Mouse (Mus musculus) embryonic facial prominence, embryonic 15.5 days (tissue): ENCODE results near the gene Emc6. TPM values are rescaled to one million over a fixed set of nuclear protein-coding genes. Genes with fewer than 3 reads are reported as not detected.

Source experiments
- ATAC-seq: fragments of 200-750 bp; cut with Nextera tagmentation; 2 replicates; pipeline ENCODE4 v1.8.0; 2017; ENCODE audit warnings: low read depth, moderate TSS enrichment; ENCODE audit not compliant: insufficient number of reproducible peaks, low FRiP score, low TSS enrichment
- H3K27ac ChIP-seq: fragments of 300-500 bp; sonication (generic); replicated peaks from 2 replicates; pipeline ENCODE4 v1.5.1; 2015; ENCODE audit warnings: mild to moderate bottlenecking, inconsistent platforms
- H3K27me3 ChIP-seq: fragments of 300-500 bp; sonication (generic); 2 replicates; pipeline ENCODE4 v1.6.1; 2015; ENCODE audit warnings: inconsistent platforms
- H3K36me3 ChIP-seq: fragments of 300-500 bp; sonication (generic); 2 replicates; pipeline ENCODE4 v1.6.1; 2015; ENCODE audit warnings: mild to moderate bottlenecking, inconsistent platforms
- H3K4me1 ChIP-seq: fragments of 300-500 bp; sonication (generic); 2 replicates; pipeline ENCODE4 v1.6.1; 2015; ENCODE audit warnings: inconsistent platforms
- H3K4me2 ChIP-seq: fragments of 300-500 bp; sonication (generic); replicated peaks from 2 replicates; pipeline ENCODE4 v1.6.1; 2015; ENCODE audit warnings: mild to moderate bottlenecking, inconsistent platforms
- H3K4me3 ChIP-seq: fragments of 300-500 bp; sonication (generic); replicated peaks from 2 replicates; pipeline ENCODE4 v1.5.1; 2015; ENCODE audit warnings: mild to moderate bottlenecking, inconsistent platforms
- H3K9ac ChIP-seq: fragments of 300-500 bp; sonication (generic); 2 replicates; pipeline ENCODE4 v1.6.1; 2015; ENCODE audit warnings: inconsistent platforms
- H3K9me3 ChIP-seq: fragments of 300-500 bp; sonication (generic); replicated peaks from 2 replicates; pipeline ENCODE4 v1.6.1; 2016; ENCODE audit warnings: inconsistent platforms
- WGBS: fragments of 180-500 bp; shearing (Covaris S2); methylation state at CpG from one replicate; pipeline ENCODE4 v1.1.7; 2015; 5-methylcytosine and 5-hydroxymethylcytosine counted together
- polyA plus RNA-seq: library from polyadenylated mRNA; unstranded; fragments of >200 nt; fragmentation: Nextera tagmentation; extraction: Ambion mirVana; gene quantifications from 2 replicates; pipeline ENCODE4 v1.2.1, GENCODE M21; 2015

Gene Emc6
- 91.9 and 100 TPM in 2 replicates for polyA plus RNA-seq

GRCm38 (mm10) chr11:73176608-73177508 is at the start of gene Emc6, which contains the start of gene Tax1bp3:
Gene Emc6 (minus strand): TSS chr11:73177037.
Gene Tax1bp3 (plus strand): TSS chr11:73177083.
- WGBS, result under 1% methylated on average over 80 of the region's 81 CpGs
- ATAC-seq, result peak; percentile 97
- peaks cover 10% of the 10 kb centered on the region for H3K36me3 ChIP-seq

GRCm38 (mm10) chr11:73225856-73226255 is 49.0 kb upstream of the Emc6 start:
- Histone ChIP-seq H3K27me3 (no peaks in the 10 kb centered on the region), H3K4me1 (no peaks in the 10 kb centered on the region), H3K4me2 (no peak overlapping the region), H3K27ac (no peak overlapping the region), H3K36me3 (no peaks in the 10 kb centered on the region), H3K4me3 (no peak overlapping the region), H3K9me3 (no peaks in the 10 kb centered on the region), H3K9ac (no peak overlapping the region)
- 83% methylated on average over 6 of the region's 6 CpGs for WGBS
- ATAC-seq, result no peak

More at GRCm38 (mm10) chr11:73176608-73177508, at the start of gene Emc6, which contains the start of gene Tax1bp3:
- peaks cover 34% of the 10 kb centered on the region for H3K4me1 ChIP-seq
- no peaks in the 10 kb centered on the region for H3K27me3 ChIP-seq
- peak within 1 kb of the TSS; percentile 96 for H3K9ac ChIP-seq
- peak within 1 kb of the TSS; percentile 90 for H3K27ac ChIP-seq
- no peaks in the 10 kb centered on the region for H3K9me3 ChIP-seq
- H3K4me2 ChIP-seq, result peak within 1 kb of the TSS; percentile 67
- H3K4me3 ChIP-seq, result peak within 1 kb of the TSS; percentile 98

GRCm38 (mm10) chr11:73223966-73224365 is 47.1 kb upstream of the Emc6 start:
- 80% methylated on average over 2 of the region's 2 CpGs for WGBS

GRCm38 (mm10) chr11:73222846-73223245 is 46.0 kb upstream of the Emc6 start:
- no peak for ATAC-seq
- Histone ChIP-seq H3K4me3 (no peak overlapping the region), H3K9ac (no peak overlapping the region), H3K27ac (no peak overlapping the region), H3K4me2 (no peak overlapping the region), H3K27me3 (no peaks in the 10 kb centered on the region), H3K36me3 (no peaks in the 10 kb centered on the region), H3K9me3 (no peaks in the 10 kb centered on the region), H3K4me1 (no peaks in the 10 kb centered on the region)
- 31% methylated on average over 5 of the region's 5 CpGs for WGBS

More at GRCm38 (mm10) chr11:73223966-73224365, 47.1 kb upstream of the Emc6 start:
- Histone ChIP-seq H3K27me3 (no peaks in the 10 kb centered on the region), H3K9me3 (no peaks in the 10 kb centered on the region), H3K4me2 (no peak overlapping the region), H3K4me1 (no peaks in the 10 kb centered on the region), H3K36me3 (no peaks in the 10 kb centered on the region), H3K9ac (no peak overlapping the region), H3K27ac (no peak overlapping the region), H3K4me3 (no peak overlapping the region)
- ATAC-seq, result no peak

- no peak overlapping the region for H3K9ac ChIP-seq
- no peak overlapping the region for H3K4me2 ChIP-seq
- no peaks in the 10 kb centered on the region for H3K4me1 ChIP-seq
- ATAC-seq, result no peak
- 76% methylated on average over 1 of the region's 1 CpGs for WGBS
- H3K27me3 ChIP-seq, result no peaks in the 10 kb centered on the region
- no peak overlapping the region for H3K4me3 ChIP-seq
- no peaks in the 10 kb centered on the region for H3K9me3 ChIP-seq
- H3K27ac ChIP-seq, result no peak overlapping the region
- H3K36me3 ChIP-seq, result no peaks in the 10 kb centered on the region
These were observed 43.8 kb upstream of the Emc6 start for GRCm38 (mm10) chr11:73220651-73221050.

- no peaks in the 10 kb centered on the region for H3K4me1 ChIP-seq
- no peak for ATAC-seq
- H3K4me2 ChIP-seq, result no peak overlapping the region
- no peak overlapping the region for H3K9ac ChIP-seq
- no peak overlapping the region for H3K27ac ChIP-seq
- H3K27me3 ChIP-seq, result no peaks in the 10 kb centered on the region
- 57% methylated on average over 2 of the region's 2 CpGs for WGBS
- H3K4me3 ChIP-seq, result no peak overlapping the region
- no peaks in the 10 kb centered on the region for H3K9me3 ChIP-seq
- no peaks in the 10 kb centered on the region for H3K36me3 ChIP-seq
These were observed 42.8 kb upstream of the Emc6 start for GRCm38 (mm10) chr11:73219671-73220070.

GRCm38 (mm10) chr11:73213956-73214355 is 37.1 kb upstream of the Emc6 start:
- no peaks in the 10 kb centered on the region for H3K36me3 ChIP-seq
- no peak for ATAC-seq
- no peak overlapping the region for H3K9ac ChIP-seq
- no peak overlapping the region for H3K4me3 ChIP-seq
- H3K27me3 ChIP-seq, result no peaks in the 10 kb centered on the region
- H3K9me3 ChIP-seq, result no peaks in the 10 kb centered on the region
- H3K4me2 ChIP-seq, result no peak overlapping the region
- H3K27ac ChIP-seq, result no peak overlapping the region
- 77% methylated on average over 3 of the region's 3 CpGs for WGBS
- H3K4me1 ChIP-seq, result no peaks in the 10 kb centered on the region

- H3K4me2 ChIP-seq, result no peak overlapping the region
- no peaks in the 10 kb centered on the region for H3K4me1 ChIP-seq
- H3K36me3 ChIP-seq, result no peaks in the 10 kb centered on the region
- ATAC-seq, result no peak
- no peak overlapping the region for H3K4me3 ChIP-seq
- H3K27me3 ChIP-seq, result no peaks in the 10 kb centered on the region
- H3K9me3 ChIP-seq, result no peaks in the 10 kb centered on the region
- WGBS, result 84% methylated on average over 2 of the region's 2 CpGs
- no peak overlapping the region for H3K9ac ChIP-seq
- no peak overlapping the region for H3K27ac ChIP-seq
These were observed 30.8 kb upstream of the Emc6 start for GRCm38 (mm10) chr11:73207621-73208020.

GRCm38 (mm10) chr11:73205194-73205593 is 28.4 kb upstream of the Emc6 start:
- no peak overlapping the region for H3K9ac ChIP-seq
- no peak overlapping the region for H3K4me3 ChIP-seq
- no peaks in the 10 kb centered on the region for H3K27me3 ChIP-seq
- ATAC-seq, result no peak
- no peaks in the 10 kb centered on the region for H3K36me3 ChIP-seq
- H3K9me3 ChIP-seq, result no peaks in the 10 kb centered on the region
- 68% methylated on average over 7 of the region's 7 CpGs for WGBS
- no peak overlapping the region for H3K4me2 ChIP-seq
- H3K27ac ChIP-seq, result no peak overlapping the region
- H3K4me1 ChIP-seq, result peaks cover under 1% of the 10 kb centered on the region; the same call in 1 of the 2 replicates

- no peak overlapping the region for H3K9ac ChIP-seq
- H3K9me3 ChIP-seq, result no peaks in the 10 kb centered on the region
- peaks cover 9% of the 10 kb centered on the region; the same call in 1 of the 2 replicates for H3K4me1 ChIP-seq
- 79% methylated on average over 8 of the region's 8 CpGs for WGBS
- H3K4me3 ChIP-seq, result no peak overlapping the region
- H3K4me2 ChIP-seq, result no peak overlapping the region
- no peaks in the 10 kb centered on the region for H3K27me3 ChIP-seq
- ATAC-seq, result no peak
- no peak overlapping the region for H3K27ac ChIP-seq
- no peaks in the 10 kb centered on the region for H3K36me3 ChIP-seq
These were observed 27.1 kb upstream of the Emc6 start for GRCm38 (mm10) chr11:73203895-73204294.

GRCm38 (mm10) chr11:73201597-73201996 is 24.8 kb upstream of the Emc6 start:
- Histone ChIP-seq H3K27ac (no peak overlapping the region), H3K4me2 (no peak overlapping the region), H3K36me3 (no peaks in the 10 kb centered on the region), H3K9ac (no peak overlapping the region), H3K4me3 (no peak overlapping the region), H3K9me3 (no peaks in the 10 kb centered on the region), H3K4me1 (peaks cover 18% of the 10 kb centered on the region), H3K27me3 (no peaks in the 10 kb centered on the region)
- 24% methylated on average over 4 of the region's 4 CpGs for WGBS
- ATAC-seq, result no peak
